Mouse (Mus musculus) right cerebral cortex, adult 2 months (tissue): ENCODE measurements at regions not wholly inside any gene's neighbourhood (a gene's known extent, or its start where the extent isn't known, plus 50 kb on each side); places are given as distances from the start of the nearest gene placed in this dataset.

ENCODE experiments used
- DNase-seq, 2 experiments: peaks; one replicate each; pipeline ENCODE4 v3.0.0; 2021 to 2022; ENCODE audit warnings: low spot score in 2 of 2

DNA sequence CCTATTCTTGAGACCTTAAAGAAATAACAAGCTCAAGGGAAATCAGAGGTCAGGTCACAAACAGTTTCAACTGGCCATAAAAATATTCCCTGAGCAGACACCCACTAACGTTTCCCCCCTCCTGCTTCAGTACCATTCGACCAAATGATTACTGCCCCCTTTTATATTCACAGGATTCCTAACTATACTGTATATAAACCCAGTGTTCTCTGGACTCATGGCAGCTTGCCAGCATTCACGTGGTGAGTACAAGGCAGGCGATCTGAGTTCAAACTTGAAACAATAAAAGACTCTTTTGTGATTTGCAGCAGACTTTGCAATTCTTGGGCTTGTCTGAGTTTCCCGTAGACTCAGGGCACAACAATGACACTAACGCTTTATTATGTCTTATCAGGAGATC, 989.0 kb upstream of the H2afb3 start:
- DNase-seq: no peak

DNA sequence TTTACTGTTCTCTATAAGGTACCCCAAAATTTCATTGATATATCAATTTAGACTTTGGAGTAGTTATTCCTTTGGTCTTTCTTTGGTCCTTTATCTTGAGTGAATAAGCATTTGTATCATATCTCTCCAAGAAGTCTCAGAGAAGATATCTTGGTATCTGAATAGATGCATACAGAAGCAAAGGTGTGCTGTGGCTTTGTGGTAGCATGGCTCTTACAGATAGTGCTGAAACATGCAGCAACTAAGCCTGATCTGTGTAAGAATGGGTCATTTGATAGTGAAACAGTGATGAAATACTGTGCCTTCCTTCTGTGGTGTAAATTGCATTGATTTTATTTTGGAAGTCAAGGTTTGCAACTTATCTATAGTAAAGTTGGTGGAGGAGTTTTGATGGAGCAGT, 978.3 kb upstream of the H2afb3 start:
- DNase-seq: no peak

DNA sequence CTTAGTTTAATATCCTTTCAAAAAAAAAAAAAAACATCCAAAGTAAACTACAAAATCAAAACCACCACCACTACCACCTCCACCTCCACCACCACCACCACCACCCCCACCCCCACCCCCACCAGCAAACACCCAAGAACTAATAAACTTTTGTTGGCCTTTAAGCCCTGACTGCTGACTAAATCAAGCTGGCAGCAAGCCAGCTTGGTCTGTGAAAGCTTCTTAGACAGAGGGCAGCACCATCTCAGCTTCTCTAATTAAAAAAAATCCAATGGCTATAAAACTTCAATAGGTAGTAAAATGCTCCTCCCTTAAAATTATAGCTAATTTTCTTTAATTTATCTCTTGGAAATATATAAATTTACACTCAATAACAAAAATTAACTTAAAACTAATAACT, 957.2 kb upstream of the H2afb3 start:
- no peak for DNase-seq

DNA sequence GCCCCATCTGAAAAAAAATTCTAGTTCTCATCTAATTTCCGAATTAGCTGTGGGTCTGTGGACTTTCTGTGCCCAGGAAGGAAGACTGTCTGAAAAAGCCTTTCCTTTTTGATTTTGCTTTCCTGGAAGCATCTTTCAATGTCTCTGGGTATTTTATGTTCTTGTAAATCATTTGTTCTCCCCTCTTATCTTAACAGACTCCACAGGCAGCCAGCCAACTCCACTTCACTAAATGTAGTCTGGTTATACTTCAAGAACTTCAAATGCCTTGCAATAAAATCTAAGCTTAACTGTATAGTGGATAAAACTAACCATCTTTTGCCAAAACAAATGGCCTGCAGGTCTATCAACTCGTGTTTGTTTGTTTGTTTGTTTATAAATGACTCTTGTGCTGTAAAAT, 956.7 kb upstream of the H2afb3 start:
- DNase-seq: peak; percentile 1 to 2

DNA sequence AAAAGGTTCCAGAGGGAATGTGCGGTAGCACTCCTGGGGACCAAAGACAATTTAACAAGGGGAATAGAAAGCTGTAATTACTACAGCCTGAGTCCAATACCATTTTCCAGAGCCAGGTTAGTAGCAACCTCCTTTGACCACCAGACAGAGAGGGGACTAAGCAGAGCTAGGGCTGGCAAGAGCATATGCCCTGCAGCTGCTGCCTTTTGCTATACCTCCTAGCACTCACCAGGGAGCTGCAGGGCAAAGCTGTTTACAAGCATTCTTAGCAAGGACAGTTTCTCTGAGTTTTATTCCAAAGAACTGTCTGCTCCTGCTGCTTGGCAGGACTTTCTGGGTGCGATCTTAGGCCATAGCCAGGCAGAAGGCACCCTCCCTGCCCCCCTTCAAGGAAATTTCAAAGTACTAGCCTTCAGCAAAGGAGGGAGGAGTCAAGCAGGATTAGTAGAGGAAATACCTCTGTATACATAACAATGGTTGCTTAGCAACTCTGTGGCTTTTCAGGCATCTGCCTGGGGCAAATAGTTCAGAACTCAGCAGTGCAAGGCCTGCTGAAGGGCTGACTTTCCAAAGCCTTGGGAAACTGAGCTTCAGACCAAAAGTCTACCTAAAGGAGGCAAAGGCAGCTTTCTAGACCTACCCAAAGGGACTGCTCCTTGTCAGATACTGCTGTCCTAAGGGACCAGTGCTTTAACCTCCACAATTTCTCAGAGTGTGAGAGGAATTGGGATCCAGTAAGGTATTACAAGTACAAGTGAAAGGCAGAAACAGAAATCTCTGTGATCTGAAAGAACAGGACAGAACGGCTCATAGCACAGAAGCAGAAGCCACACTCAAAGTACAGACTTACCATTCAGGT, 919.5 kb upstream of the H2afb3 start:
- DNase-seq: no peak
